Mouse (Mus musculus) stomach, postnatal 0 days (tissue): Measurements from ENCODE around the gene Arhgap24. TPM values are rescaled to one million over a fixed set of nuclear protein-coding genes. Genes with fewer than 3 reads are reported as not detected.

Experiments
- ATAC-seq: fragments of 200-750 bp; cut with Nextera tagmentation; 2 replicates; pipeline ENCODE4 v1.8.0; 2017; ENCODE audit not compliant: low FRiP score, low TSS enrichment
- DNase-seq: peaks from one replicate; pipeline ENCODE4 v3.0.0-alpha.2; 2016; ENCODE audit warnings: low spot score
- H3K27ac ChIP-seq: fragments of 300-500 bp; sonication (generic); replicated peaks from 2 replicates; pipeline ENCODE4 v1.5.1; 2014; ENCODE audit warnings: mild to moderate bottlenecking, control low read depth
- H3K27me3 ChIP-seq: fragments of 300-500 bp; sonication (generic); 2 replicates; pipeline ENCODE4 v1.6.1; 2014; ENCODE audit warnings: low read length; ENCODE audit not compliant: control insufficient read depth, insufficient read depth
- H3K36me3 ChIP-seq: fragments of 300-500 bp; sonication (generic); 2 replicates; pipeline ENCODE4 v1.6.1; 2014; ENCODE audit warnings: low read length, mixed read lengths; ENCODE audit not compliant: control insufficient read depth, insufficient read depth
- H3K4me1 ChIP-seq: fragments of 300-500 bp; sonication (generic); replicated peaks from 2 replicates; pipeline ENCODE4 v1.6.1; 2014; ENCODE audit warnings: antibody characterized with exemption; ENCODE audit not compliant: control insufficient read depth, insufficient read depth
- H3K4me2 ChIP-seq: fragments of 300-500 bp; sonication (generic); replicated peaks from 2 replicates; pipeline ENCODE4 v1.6.1; 2014; ENCODE audit warnings: low read depth, mild to moderate bottlenecking, control low read depth, moderate library complexity
- H3K4me3 ChIP-seq: fragments of 300-500 bp; sonication (generic); 2 replicates; pipeline ENCODE4 v1.5.1; 2014; ENCODE audit warnings: low read depth, low read length, control low read depth
- H3K9ac ChIP-seq: fragments of 300-500 bp; sonication (generic); 2 replicates; pipeline ENCODE4 v1.6.1; 2014; ENCODE audit warnings: mild to moderate bottlenecking, low read length, control low read depth, mixed read lengths
- H3K9me3 ChIP-seq: fragments of 300-500 bp; sonication (generic); 2 replicates; pipeline ENCODE4 v1.6.1; 2016; ENCODE audit warnings: low read length; ENCODE audit not compliant: control insufficient read depth
- CTCF ChIP-seq: IDR thresholded peaks from 2 replicates; pipeline ENCODE4 v1.5.1; 2016; ENCODE audit warnings: antibody characterized with exemption, low read depth, mild to moderate bottlenecking, moderate library complexity
- EP300 ChIP-seq: optimal IDR thresholded peaks from 2 replicates; pipeline ENCODE3; 2016; ENCODE audit warnings: antibody characterized with exemption
- WGBS: fragments of 180-500 bp; shearing (Covaris S2); extraction: QIAGEN DNeasy Blood & Tissue Kit; methylation state at CpG from one replicate; pipeline ENCODE4 v1.1.7; 2014; 5-methylcytosine and 5-hydroxymethylcytosine counted together
- polyA plus RNA-seq: library from polyadenylated mRNA; unstranded; fragments of >200 nt; fragmentation: Nextera tagmentation; extraction: Ambion mirVana; gene quantifications from 2 replicates; pipeline ENCODE4 v1.2.1, GENCODE M21; 2015

Gene Arhgap24
- polyA plus RNA-seq, 1 experiment from 2014 or later, result 24.5 TPM

DNA sequence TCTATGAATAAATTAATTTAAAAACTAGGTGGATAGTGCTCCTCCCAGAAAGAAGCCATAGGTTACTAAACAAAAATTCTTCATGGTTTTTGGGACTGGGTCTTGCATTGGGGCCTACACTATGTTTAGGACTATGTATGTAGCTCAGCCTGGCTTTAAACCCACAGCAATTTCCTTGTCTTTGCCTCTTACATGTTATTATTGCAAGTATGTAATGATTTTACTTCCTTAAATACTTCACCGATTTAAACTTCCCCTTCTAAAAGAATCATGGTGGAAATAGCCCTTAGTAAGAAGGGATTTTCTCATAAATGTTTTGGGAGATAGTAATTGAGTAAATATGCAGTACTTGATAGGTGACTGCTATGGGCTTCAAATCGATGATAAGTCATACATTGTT lies 30.3 kb upstream of the Arhgap24 start:
- 83% methylated on average over 2 of the region's 2 CpGs for WGBS

DNA sequence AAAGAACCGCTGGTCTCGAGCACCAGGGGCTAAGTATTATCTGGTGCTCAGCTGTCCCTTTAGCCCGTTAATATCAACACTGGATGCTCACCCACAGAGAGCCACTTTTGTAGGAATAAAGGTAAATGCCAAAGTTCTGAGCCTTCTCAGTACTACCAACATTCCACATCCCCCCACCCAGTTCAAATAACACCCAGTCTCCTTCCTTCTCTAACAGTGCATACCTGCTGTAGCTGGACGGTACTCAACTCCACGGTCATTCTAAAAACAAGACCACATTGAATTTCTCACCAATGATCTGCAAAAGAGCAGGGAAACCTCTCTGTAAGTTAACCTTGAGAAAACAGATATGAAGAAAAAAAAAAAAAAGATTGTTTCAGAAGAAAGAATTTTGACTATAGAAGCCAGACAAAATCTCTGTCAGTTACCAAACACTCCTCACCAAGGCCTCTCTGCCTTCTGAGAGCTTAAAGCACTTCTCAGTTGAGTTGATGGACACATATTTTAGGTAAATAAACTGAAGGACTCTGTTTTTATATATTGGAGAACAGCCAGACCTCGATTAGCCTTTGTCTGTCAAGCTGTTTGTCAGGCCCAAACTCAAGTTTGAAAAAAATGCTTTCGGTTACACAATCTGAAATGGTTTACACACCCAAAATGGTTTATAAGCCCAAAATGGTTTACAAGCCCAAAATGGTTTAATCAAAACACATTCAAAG lies 29.0 kb upstream of the Arhgap24 start:
- no peaks in the 10 kb centered on the region for H3K4me1 ChIP-seq
- H3K9ac ChIP-seq, result no peak overlapping the region
- DNase-seq (no peak), ATAC-seq (no peak)
- no peak overlapping the region for H3K4me2 ChIP-seq
- no peaks in the 10 kb centered on the region for H3K36me3 ChIP-seq
- WGBS, result 60% methylated on average over 7 of the region's 7 CpGs
- H3K9me3 ChIP-seq, result no peaks in the 10 kb centered on the region
- no peak overlapping the region for H3K4me3 ChIP-seq
- no peaks in the 10 kb centered on the region for H3K27me3 ChIP-seq
- TF ChIP-seq CTCF, result no peak
- TF ChIP-seq EP300, result no peak
- H3K27ac ChIP-seq, result 0 out of 2 replicates have a peak overlapping the region, but pooled peaks have one; percentile 13

More for the DNA sequence above, 30.3 kb upstream of the Arhgap24 start:
- Histone ChIP-seq H3K4me2 (no peak overlapping the region), H3K27ac (no peak overlapping the region), H3K9me3 (no peaks in the 10 kb centered on the region), H3K9ac (no peak overlapping the region), H3K4me3 (no peak overlapping the region), H3K4me1 (no peaks in the 10 kb centered on the region), H3K36me3 (no peaks in the 10 kb centered on the region), H3K27me3 (no peaks in the 10 kb centered on the region)
- ATAC-seq, result no peak
- no peak for DNase-seq
- TF ChIP-seq CTCF, result no peak
- TF ChIP-seq EP300, result no peak

DNA sequence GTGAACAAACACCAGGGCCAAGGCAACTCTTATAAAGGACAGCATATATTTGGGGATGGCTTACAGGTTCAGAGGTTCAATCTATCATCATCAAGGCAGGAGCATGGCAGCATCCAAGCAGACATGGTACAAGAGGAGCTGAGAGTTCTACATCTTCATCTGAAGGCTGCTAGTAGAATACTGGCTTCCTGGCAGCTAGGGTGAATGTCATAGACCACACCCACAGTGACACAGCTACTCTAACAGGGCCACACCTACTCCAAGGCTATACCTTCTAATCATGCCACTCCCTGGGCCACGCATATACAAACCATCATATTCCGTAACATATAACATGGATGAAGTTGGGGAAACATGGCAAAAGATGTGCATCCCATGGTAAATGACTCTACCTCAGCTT lies 27.9 kb upstream of the Arhgap24 start:
- 67% methylated on average over 2 of the region's 2 CpGs for WGBS
- H3K36me3 ChIP-seq, result no peaks in the 10 kb centered on the region
- ATAC-seq, result peak; percentile 92

DNA sequence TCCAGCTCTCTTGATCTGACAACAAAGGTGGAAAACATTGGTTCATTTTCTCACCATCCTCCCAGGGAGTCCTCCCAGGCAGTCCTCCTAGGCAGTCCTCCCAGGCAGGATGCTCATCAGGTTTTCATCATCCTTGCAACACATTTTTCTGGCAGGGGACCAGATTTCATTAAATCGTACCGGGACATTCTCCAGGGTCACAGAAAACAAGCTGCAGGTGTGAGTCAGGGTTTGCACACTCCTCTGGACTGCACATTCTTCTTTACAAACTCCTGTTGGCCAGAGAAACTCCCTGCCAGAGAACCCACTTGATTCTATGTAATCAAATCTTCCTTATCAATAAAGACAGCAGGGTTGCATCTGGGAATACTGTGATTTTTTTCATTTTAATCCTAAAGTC lies 25.9 kb upstream of the Arhgap24 start:
- Histone ChIP-seq H3K27me3 (no peaks in the 10 kb centered on the region), H3K36me3 (no peaks in the 10 kb centered on the region), H3K4me3 (no peak overlapping the region), H3K4me1 (no peaks in the 10 kb centered on the region), H3K9me3 (no peaks in the 10 kb centered on the region), H3K9ac (no peak overlapping the region), H3K27ac (no peak overlapping the region), H3K4me2 (no peak overlapping the region)
- 23% methylated on average over 2 of the region's 2 CpGs for WGBS
- DNase-seq (no peak), ATAC-seq (no peak)
- TF ChIP-seq CTCF, result no peak
- TF ChIP-seq EP300, result no peak

More for the DNA sequence above, 27.9 kb upstream of the Arhgap24 start:
- Histone ChIP-seq H3K4me2 (no peak overlapping the region), H3K27ac (no peak overlapping the region), H3K9ac (no peak overlapping the region), H3K4me3 (no peak overlapping the region), H3K27me3 (no peaks in the 10 kb centered on the region), H3K4me1 (no peaks in the 10 kb centered on the region), H3K9me3 (no peaks in the 10 kb centered on the region)
- DNase-seq, result peak; percentile 45
- TF ChIP-seq CTCF, result no peak
- TF ChIP-seq EP300, result no peak

DNA sequence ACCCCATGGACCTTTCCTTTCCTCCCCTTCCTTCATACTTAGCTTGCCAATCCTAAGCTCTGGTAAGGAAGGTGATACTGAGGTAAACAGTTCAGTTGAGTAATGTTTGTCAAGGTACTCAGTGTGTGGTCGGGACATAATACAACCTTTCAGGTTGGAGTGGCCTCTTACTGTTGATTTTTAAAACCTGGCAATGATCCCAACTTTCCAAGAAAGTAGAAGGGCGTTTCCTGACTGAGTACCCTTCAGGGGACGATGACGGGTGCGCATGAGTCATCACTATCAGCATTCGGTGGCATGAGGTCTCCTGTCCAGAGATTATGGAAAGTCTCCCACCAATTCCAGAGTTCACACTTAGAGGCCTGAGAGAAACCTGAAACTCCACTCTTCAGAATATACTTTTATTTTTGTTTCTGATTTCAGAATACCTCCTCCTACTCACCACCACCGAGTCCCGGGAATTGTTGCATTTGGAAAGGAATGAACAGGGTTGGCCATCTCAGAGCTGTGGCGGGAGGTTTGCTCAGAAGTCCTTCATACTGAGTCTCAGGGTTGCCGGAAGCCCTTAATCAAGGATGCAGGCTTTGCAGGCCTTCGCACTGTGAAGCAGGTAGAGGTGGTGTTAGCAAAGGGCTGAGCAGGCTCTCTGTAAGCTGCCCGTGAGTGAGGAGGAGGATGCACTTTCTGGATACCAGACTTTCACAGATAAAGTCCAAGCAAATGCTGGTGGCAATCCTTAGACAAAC lies 20.6 kb upstream of the Arhgap24 start:
- ATAC-seq, result peak; percentile 92
- 40% methylated on average over 12 of the region's 12 CpGs for WGBS

GRCm38 (mm10) chr5:102462948-102463347 lies 18.2 kb upstream of the Arhgap24 start:
- DNase-seq, result no peak
- 71% methylated on average over 3 of the region's 3 CpGs for WGBS
- Histone ChIP-seq H3K4me3 (no peak overlapping the region), H3K36me3 (no peaks in the 10 kb centered on the region), H3K4me1 (no peaks in the 10 kb centered on the region), H3K27me3 (no peaks in the 10 kb centered on the region), H3K4me2 (no peak overlapping the region), H3K9me3 (no peaks in the 10 kb centered on the region), H3K9ac (no peak overlapping the region), H3K27ac (no peak overlapping the region)
- ATAC-seq, result no peak
- no peak for TF ChIP-seq EP300

More for the DNA sequence above, 20.6 kb upstream of the Arhgap24 start:
- no peak overlapping the region for H3K9ac ChIP-seq
- peak overlapping the region; percentile 87 for H3K27ac ChIP-seq
- peak; percentile 85 for DNase-seq
- H3K36me3 ChIP-seq, result no peaks in the 10 kb centered on the region
- H3K4me2 ChIP-seq, result no peak overlapping the region
- no peaks in the 10 kb centered on the region for H3K4me1 ChIP-seq
- no peak overlapping the region for H3K4me3 ChIP-seq
- TF ChIP-seq CTCF, result no peak
- TF ChIP-seq EP300, result no peak
- no peaks in the 10 kb centered on the region for H3K9me3 ChIP-seq
- H3K27me3 ChIP-seq, result no peaks in the 10 kb centered on the region
